Mouse (Mus musculus) midbrain, embryonic 16.5 days (tissue): Measurements from ENCODE around the gene Pde10a. TPM values are rescaled to one million over a fixed set of nuclear protein-coding genes. Genes with fewer than 3 reads are reported as not detected.

Experiments used
- ATAC-seq: fragments of 200-750 bp; cut with Nextera tagmentation; 2 replicates; pipeline ENCODE4 v1.8.0; 2017; ENCODE audit warnings: moderate TSS enrichment
- H3K27ac ChIP-seq: fragments of 300-500 bp; sonication (generic); 2 replicates; pipeline ENCODE4 v1.5.1; 2014; ENCODE audit warnings: mild to moderate bottlenecking, low read length, mixed read lengths
- H3K27me3 ChIP-seq: fragments of 300-500 bp; sonication (generic); 2 replicates; pipeline ENCODE4 v1.6.1; 2014; ENCODE audit warnings: low read depth, low read length, mixed read lengths; ENCODE audit not compliant: control insufficient read depth, insufficient read depth
- H3K36me3 ChIP-seq: fragments of 300-500 bp; sonication (generic); 2 replicates; pipeline ENCODE4 v1.6.1; 2014; ENCODE audit warnings: mild to moderate bottlenecking, low read length, moderate library complexity, mixed read lengths; ENCODE audit not compliant: control insufficient read depth, insufficient read depth
- H3K4me1 ChIP-seq: fragments of 300-500 bp; sonication (generic); 2 replicates; pipeline ENCODE4 v1.6.1; 2014; ENCODE audit warnings: mild to moderate bottlenecking, low read length, mixed read lengths; ENCODE audit not compliant: control insufficient read depth, insufficient read depth
- H3K4me2 ChIP-seq: fragments of 300-500 bp; sonication (generic); 2 replicates; pipeline ENCODE4 v1.6.1; 2014; ENCODE audit warnings: mild to moderate bottlenecking, low read length, mixed read lengths
- H3K4me3 ChIP-seq: fragments of 300-500 bp; sonication (generic); 2 replicates; pipeline ENCODE4 v1.5.1; 2014; ENCODE audit warnings: low read depth, mild to moderate bottlenecking, low read length, moderate library complexity, mixed read lengths
- H3K9ac ChIP-seq: fragments of 300-500 bp; sonication (generic); 2 replicates; pipeline ENCODE4 v1.6.1; 2014; ENCODE audit warnings: low read depth, low read length, mixed read lengths
- H3K9me3 ChIP-seq: fragments of 300-500 bp; sonication (generic); replicated peaks from 2 replicates; pipeline ENCODE4 v1.6.1; 2014; ENCODE audit warnings: mild to moderate bottlenecking, low read length, mixed read lengths; ENCODE audit not compliant: control insufficient read depth, poor library complexity, severe bottlenecking
- WGBS: fragments of 180-500 bp; shearing (Covaris S2); extraction: QIAGEN DNeasy Blood & Tissue Kit; methylation state at CpG from one replicate; pipeline ENCODE4 v1.1.7; 2014; 5-methylcytosine and 5-hydroxymethylcytosine counted together
- polyA plus RNA-seq: library from polyadenylated mRNA; unstranded; fragments of >200 nt; fragmentation: Nextera tagmentation; extraction: Ambion mirVana; gene quantifications from 2 replicates; pipeline ENCODE4 v1.2.1, GENCODE M21; 2015

Pde10a gene
- polyA plus RNA-seq, 1 experiment from 2014 or later: 14.3 TPM

DNA sequence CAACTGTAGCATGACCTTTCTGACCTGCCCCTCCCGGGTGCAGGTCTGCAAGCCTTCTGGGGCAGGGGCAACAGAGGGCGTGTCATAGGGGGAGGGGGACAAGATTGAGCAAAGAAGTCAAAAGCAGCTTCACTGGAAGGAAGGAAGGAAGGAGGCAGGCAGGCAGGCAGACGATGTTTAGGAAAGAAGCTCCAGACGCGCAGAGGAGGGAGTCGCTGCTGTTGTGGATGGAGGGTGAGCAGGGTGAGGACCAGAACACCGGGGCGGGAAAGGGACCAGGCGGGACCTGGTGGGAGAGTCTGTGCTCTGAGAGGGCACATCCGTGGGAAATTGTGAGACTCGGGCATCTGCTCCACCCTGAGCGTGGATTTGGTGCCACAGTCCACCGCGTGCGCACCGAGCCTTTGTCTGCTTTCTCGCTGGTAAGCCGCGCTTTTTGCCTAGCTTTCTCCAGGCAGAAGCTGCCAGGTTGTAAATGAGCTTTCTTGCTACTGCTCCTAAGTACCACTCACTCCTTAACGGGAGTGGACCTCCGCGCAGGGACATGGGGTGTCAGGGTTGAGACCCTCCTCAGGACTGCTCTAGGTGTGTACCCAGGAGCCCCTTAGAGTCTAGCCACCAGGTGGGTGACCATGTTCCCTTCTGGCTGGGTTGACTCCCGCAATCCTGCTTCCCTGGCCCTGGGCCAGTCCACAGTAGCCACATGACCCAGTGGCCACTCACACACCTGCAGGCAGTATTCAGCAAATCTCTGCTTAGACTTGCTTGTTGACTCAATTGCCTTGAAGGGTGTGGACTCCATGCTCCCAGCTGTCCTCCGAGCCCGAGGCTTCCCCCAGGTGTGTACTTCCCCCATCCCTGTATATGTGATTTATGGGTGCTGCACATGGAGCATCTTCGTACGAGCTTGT lies 278.0 kb downstream of the Pde10a start:
- peak overlapping the region; percentile 63 for H3K4me2 ChIP-seq
- 8% methylated on average over 27 of the region's 27 CpGs for WGBS
- no peaks in the 10 kb centered on the region for H3K36me3 ChIP-seq
- peaks cover 6% of the 10 kb centered on the region for H3K27me3 ChIP-seq
- H3K27ac ChIP-seq: peak overlapping the region; percentile 91
- peak; percentile 18; the same call in 1 of the 2 replicates for ATAC-seq
- H3K9me3 ChIP-seq: no peaks in the 10 kb centered on the region
- peaks cover 22% of the 10 kb centered on the region; the same call in 1 of the 2 replicates for H3K4me1 ChIP-seq
- H3K4me3 ChIP-seq: peak overlapping the region; percentile 86
- peak overlapping the region; percentile 77 for H3K9ac ChIP-seq

DNA sequence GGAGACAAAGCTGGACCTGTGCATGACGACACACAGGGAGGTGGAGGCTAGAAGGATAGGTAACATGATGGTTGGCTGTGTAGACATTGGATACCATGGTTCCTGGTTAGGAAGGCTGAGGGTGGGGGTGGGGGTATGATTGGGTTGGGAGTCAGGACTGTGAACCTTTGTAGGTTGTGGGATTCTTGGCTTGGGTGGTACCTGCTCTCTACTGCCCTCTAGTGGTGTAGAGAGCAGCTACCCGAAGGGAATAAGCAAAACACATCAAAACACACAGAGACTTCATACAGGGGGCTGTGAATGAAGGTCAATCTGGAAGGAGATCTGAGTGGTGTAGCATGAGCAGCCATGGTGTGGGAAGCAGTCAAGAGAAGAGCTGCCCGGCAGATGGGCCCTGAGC lies 282.2 kb downstream of the Pde10a start:
- Histone ChIP-seq H3K27ac (no peak overlapping the region), H3K36me3 (0 out of 2 replicates have a peak, but pooled peaks cover 2% of the 10 kb centered on the region), H3K9me3 (no peaks in the 10 kb centered on the region), H3K4me3 (no peak overlapping the region), H3K27me3 (no peaks in the 10 kb centered on the region), H3K4me1 (peaks cover 23% of the 10 kb centered on the region), H3K4me2 (no peak overlapping the region), H3K9ac (no peak overlapping the region)
- WGBS: 46% methylated on average over 3 of the region's 3 CpGs
- ATAC-seq: no peak

DNA sequence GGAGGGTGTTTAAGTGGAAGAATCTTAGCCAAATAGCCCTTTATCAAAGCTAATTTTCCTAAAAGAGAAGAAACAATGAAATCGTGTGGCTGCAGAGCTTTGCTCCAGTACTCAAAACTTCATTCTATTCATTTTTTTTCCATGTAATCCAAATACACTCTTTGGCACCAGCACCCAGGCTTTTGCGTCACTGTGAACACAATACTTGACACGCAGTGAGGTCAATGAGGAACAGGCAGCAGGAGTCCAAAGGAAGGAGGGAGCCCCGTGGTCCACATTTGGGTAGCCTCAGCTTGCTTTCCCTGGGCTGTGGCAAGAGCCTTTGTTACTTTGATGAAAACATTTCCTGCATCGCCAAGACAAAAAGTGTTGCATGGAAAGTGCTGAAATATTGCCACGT lies 284.6 kb downstream of the Pde10a start:
- H3K27me3 ChIP-seq: no peaks in the 10 kb centered on the region
- H3K36me3 ChIP-seq: 0 out of 2 replicates have a peak, but pooled peaks cover 2% of the 10 kb centered on the region
- no peak for ATAC-seq
- H3K4me2 ChIP-seq: no peak overlapping the region
- H3K9me3 ChIP-seq: no peaks in the 10 kb centered on the region
- H3K4me3 ChIP-seq: no peak overlapping the region
- WGBS: 44% methylated on average over 6 of the region's 6 CpGs
- peaks cover 13% of the 10 kb centered on the region for H3K4me1 ChIP-seq
- no peak overlapping the region for H3K27ac ChIP-seq
- no peak overlapping the region for H3K9ac ChIP-seq

DNA sequence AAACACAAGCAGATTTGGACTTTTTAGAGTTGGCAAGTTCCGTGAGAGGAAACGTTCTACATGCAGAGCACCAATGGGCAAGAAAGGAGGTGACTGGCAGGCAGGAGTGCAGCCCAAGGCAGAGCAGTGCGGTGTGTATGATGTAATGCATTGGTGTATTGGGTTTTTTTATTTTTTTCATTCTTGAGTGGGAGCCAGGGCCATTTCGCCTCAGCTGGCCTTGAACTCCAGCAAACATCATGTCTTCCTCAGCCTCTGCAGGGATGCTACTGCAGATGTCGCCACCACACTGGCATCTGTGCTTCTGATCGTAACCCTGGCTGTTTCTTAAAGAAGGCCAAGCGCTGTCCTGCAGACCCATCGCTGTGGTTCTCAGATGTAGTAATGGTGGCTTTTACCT lies 285.0 kb downstream of the Pde10a start:
- no peak for ATAC-seq
- Histone ChIP-seq H3K4me2 (no peak overlapping the region), H3K36me3 (0 out of 2 replicates have a peak, but pooled peaks cover 2% of the 10 kb centered on the region), H3K9ac (no peak overlapping the region), H3K4me3 (no peak overlapping the region), H3K27me3 (no peaks in the 10 kb centered on the region), H3K4me1 (peaks cover 10% of the 10 kb centered on the region), H3K9me3 (no peaks in the 10 kb centered on the region), H3K27ac (no peak overlapping the region)
- 85% methylated on average over 8 of the region's 8 CpGs for WGBS

DNA sequence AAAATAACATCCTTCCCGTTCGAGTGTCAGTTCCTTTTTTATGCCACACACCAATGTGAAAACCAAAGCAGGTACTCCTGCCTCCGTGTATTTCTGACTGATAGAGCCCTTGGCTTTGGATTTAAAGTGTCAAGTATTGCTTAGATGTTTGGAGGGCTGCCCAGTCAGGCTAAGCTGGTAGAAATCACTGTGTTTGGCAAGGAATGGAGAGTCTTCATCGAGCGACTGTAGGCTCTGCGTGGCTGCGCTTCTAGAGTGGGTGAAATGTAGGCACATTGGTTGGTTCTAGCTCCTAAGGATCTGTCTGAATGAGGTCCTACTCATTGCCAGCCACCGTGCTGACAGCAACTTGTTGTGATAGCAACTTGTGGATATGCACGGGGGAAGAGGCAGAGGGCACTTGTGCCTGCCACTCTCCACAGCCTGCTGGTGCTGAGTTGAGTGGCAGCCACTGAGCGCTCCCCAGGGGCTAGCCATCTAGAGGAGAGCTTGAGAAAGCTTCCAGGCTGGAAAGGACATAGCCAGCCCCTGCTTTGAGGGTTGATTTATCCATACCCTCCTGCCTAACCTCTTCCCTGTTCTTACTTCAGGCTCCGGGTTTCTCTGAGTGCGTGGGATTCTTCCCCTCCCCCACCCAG lies 287.2 kb downstream of the Pde10a start:
- H3K27ac ChIP-seq: no peak overlapping the region
- H3K4me3 ChIP-seq: no peak overlapping the region
- no peak overlapping the region for H3K4me2 ChIP-seq
- H3K27me3 ChIP-seq: no peaks in the 10 kb centered on the region
- 0 out of 2 replicates have a peak, but pooled peaks cover 2% of the 10 kb centered on the region for H3K36me3 ChIP-seq
- 44% methylated on average over 12 of the region's 12 CpGs for WGBS
- H3K9ac ChIP-seq: no peak overlapping the region
- H3K4me1 ChIP-seq: peaks cover 5% of the 10 kb centered on the region
- ATAC-seq: no peak
- no peaks in the 10 kb centered on the region for H3K9me3 ChIP-seq

DNA sequence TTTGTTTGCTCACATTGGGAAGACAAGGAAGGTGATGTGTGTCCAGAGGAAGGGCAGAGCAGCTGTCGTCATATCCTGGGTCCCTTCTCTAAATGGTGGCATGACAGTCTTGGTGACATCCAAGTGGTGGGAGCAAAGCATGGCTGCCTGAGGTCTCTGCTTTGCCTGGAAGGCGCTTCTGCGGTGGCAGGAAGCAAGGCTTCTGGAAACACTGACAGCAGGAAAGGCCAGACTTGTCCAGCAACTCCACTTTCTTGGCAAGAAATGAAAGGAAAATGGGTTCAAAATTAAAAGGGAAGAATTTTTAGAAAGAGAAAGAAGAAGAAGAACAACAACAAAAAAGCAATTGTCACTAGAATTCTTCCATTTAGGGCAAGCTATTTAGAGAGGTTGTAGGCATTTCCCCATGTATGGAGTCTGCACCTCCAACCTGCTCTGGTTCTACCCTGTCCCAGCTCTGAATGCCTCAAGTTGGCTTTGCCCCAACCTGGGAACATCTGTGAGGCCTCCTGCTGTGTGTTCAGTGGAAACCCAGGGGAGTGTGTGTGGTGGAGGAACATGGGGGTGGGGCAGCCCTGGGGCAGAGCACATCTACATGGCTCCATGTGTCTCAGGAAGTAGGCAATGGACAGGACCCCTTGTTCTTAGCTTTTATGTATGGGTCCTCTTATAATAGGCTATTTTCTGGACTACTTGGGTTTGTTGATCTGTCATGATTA lies 288.8 kb downstream of the Pde10a start:
- Histone ChIP-seq H3K36me3 (0 out of 2 replicates have a peak, but pooled peaks cover 2% of the 10 kb centered on the region), H3K4me3 (no peak overlapping the region), H3K27me3 (no peaks in the 10 kb centered on the region), H3K4me1 (peaks cover 5% of the 10 kb centered on the region), H3K9me3 (no peaks in the 10 kb centered on the region), H3K9ac (no peak overlapping the region), H3K4me2 (no peak overlapping the region), H3K27ac (no peak overlapping the region)
- ATAC-seq: no peak
- WGBS: 90% methylated on average over 3 of the region's 3 CpGs

DNA sequence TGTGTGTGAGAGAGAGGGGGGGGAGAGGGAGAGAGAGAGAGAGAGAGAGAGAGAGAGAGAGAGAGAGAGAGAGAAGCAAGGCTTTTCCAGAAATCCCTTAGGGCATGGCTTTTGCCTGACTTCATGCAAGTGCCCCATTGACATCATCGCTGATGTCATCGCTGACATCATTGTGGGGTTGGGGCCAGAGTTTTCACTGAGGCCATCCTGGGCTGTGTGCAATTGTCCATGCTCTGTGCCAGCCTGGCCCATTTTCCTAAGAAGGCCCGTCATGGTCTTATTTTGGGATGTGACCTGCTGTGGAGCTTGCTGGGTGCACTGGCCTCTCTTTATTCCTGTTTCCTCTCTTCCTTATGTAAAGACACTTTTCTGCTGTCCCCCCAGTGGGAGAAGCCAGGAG lies 290.2 kb downstream of the Pde10a start:
- no peak overlapping the region for H3K27ac ChIP-seq
- H3K36me3 ChIP-seq: no peaks in the 10 kb centered on the region
- no peaks in the 10 kb centered on the region for H3K27me3 ChIP-seq
- no peak overlapping the region for H3K4me3 ChIP-seq
- 88% methylated on average over 3 of the region's 3 CpGs for WGBS
- H3K4me1 ChIP-seq: peaks cover 5% of the 10 kb centered on the region
- H3K9me3 ChIP-seq: no peaks in the 10 kb centered on the region
- no peak overlapping the region for H3K9ac ChIP-seq
- no peak overlapping the region for H3K4me2 ChIP-seq
- ATAC-seq: no peak

DNA sequence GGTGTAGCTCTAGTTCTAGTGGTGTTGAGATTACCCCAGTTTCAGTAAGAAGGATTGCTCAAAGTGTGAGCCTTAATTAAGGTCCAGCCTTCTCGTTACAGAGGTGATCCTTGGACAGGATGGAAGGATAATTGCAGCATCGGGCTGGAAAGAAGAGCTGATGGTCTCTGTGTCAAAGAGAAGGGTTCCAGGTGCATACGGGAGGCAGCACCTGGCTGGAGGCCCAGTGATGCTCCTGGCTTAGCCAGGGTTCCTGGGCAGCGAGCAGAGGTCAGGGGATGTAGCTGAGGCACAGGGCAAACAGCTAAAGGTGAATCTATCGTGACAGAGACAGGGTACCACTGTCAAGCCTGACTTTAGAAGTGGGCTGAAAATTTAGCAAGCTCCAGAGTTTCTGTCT lies 290.7 kb downstream of the Pde10a start:
- Histone ChIP-seq H3K9me3 (no peaks in the 10 kb centered on the region), H3K27me3 (no peaks in the 10 kb centered on the region), H3K4me2 (no peak overlapping the region), H3K4me3 (no peak overlapping the region), H3K27ac (no peak overlapping the region), H3K4me1 (peaks cover 5% of the 10 kb centered on the region), H3K36me3 (no peaks in the 10 kb centered on the region), H3K9ac (no peak overlapping the region)
- ATAC-seq: no peak
- 80% methylated on average over 5 of the region's 5 CpGs for WGBS
